Mouse (Mus musculus) G1E (cell line): ENCODE measurements around the gene Fcgrt. TPM values are rescaled to one million over a fixed set of nuclear protein-coding genes. Genes with fewer than 3 reads are reported as not detected.

ENCODE experiments used
- ATAC-seq: 2 replicates; pipeline ENCODE4 v1.8.0; 2016; ENCODE audit warnings: mild to moderate bottlenecking; ENCODE audit not compliant: insufficient number of reproducible peaks, poor library complexity, low FRiP score, severe bottlenecking; ENCODE audit errors: extremely low read depth
- DNase-seq: peaks from one replicate; pipeline ENCODE4 v3.0.0; 2012; ENCODE audit warnings: low spot score
- H3K27me3 ChIP-seq: 2 replicates; pipeline ENCODE4 v1.6.1; 2012; ENCODE audit warnings: mild to moderate bottlenecking, low read length, inconsistent platforms; ENCODE audit not compliant: insufficient read depth
- H3K36me3 ChIP-seq: replicated peaks from 2 replicates; pipeline ENCODE3; 2012; ENCODE audit warnings: mild to moderate bottlenecking, inconsistent platforms
- H3K4me1 ChIP-seq: 2 replicates; pipeline ENCODE4 v1.6.1; 2012; ENCODE audit warnings: low read depth, low read length, inconsistent platforms, mixed read lengths; ENCODE audit not compliant: insufficient read depth
- H3K4me3 ChIP-seq: 2 replicates; pipeline ENCODE4 v1.5.1; 2012; ENCODE audit warnings: low read depth, mild to moderate bottlenecking, inconsistent platforms, low read length, moderate library complexity, mixed read lengths
- H3K9me3 ChIP-seq: replicated peaks from 2 replicates; pipeline ENCODE4 v1.6.1; 2012; ENCODE audit warnings: inconsistent platforms
- CTCF ChIP-seq: IDR thresholded peaks from 2 replicates; pipeline ENCODE4 v1.5.1; 2012; ENCODE audit warnings: low read depth, low read length, inconsistent platforms, mixed read lengths
- GATA1 ChIP-seq: IDR thresholded peaks from 2 replicates; pipeline ENCODE4 v1.6.1; 2012; ENCODE audit warnings: borderline replicate concordance, low read length, inconsistent platforms, mixed read lengths
- GATA2 ChIP-seq: IDR thresholded peaks from 2 replicates; pipeline ENCODE4 v1.6.1; 2012; ENCODE audit warnings: low read depth, low read length, inconsistent platforms, borderline replicate concordance
- POLR2AphosphoS5 ChIP-seq: IDR thresholded peaks from 2 replicates; pipeline ENCODE4 v1.6.1; 2012; ENCODE audit warnings: low read depth, low read length, inconsistent platforms; ENCODE audit not compliant: insufficient replicate concordance
- TAL1 ChIP-seq: conservative IDR thresholded peaks from 2 replicates; pipeline ENCODE4 v1.6.1; 2012; ENCODE audit warnings: low read depth, low read length, inconsistent platforms, mixed read lengths
- polyA plus RNA-seq: library from polyadenylated mRNA; stranded (reverse); fragments of >175 nt; gene quantifications from 2 replicates; pipeline ENCODE4 v1.2.3, GENCODE M21; 2012
- total RNA-seq, 2 experiments: library from RNA; stranded (forward) in 1 of 2; stranded (reverse) in 1 of 2; fragments of 200-1000 nt in 1 of 2; fragments of >200 nt in 1 of 2; fragmentation: Nextera tagmentation in 1 of 2; gene quantifications; 2 replicates each; pipeline ENCODE4 v1.2.3; 2014 to 2017

The Fcgrt gene
- total and polyA plus RNA-seq, 3 experiments, result not detected

DNA sequence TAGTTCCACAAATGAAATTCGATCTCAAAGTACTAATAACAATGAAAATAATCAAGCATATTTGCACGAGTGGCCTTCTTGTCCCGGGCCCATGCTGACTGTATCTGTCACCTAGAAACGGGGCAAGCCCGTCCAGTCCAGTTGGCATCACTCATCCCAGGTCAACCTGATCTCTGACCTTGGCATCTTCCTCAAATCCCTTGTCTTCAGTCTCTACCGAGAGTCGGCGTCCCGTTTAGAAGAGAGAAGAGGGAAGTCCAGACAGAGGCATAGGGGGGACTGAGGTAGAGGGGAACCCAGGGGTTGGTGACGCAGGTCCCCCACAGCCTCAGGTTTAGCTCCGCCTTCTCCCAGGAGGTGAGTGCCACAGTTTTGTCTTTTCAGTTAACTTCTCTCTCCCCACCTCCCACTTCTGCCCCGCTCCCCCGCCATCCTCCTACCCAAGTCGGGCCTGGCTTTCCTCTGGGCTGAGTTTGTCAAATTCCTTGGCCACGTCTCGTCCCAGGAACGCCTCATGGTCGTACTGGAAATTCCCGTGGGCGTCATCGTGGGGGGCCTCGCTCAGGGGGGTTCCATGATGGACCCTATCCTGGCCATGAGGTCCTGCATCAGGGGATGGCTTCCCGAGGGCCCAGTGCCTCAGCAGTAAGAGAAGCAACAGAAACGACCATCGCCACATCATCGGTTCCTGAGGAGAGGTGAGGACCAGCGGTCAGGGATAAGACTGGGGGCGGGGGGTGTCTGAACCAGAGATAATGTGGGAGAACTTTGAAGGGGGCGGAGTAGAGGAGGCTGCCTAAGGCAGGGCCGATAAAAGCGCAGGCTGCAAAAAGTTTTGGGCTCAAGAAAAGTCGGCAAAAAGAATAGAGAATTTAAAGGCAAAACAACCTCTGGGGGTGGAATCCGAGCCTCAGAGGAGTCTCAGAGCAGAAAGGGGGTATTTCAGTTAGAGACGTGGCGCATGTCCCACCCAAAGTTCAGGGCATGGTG, 12.4 kb downstream of the Fcgrt start:
- no peaks in the 10 kb centered on the region for H3K9me3 ChIP-seq
- DNase-seq, result no peak
- no peaks in the 10 kb centered on the region for H3K36me3 ChIP-seq
- H3K27me3 ChIP-seq, result peaks cover 44% of the 10 kb centered on the region
- peaks cover 46% of the 10 kb centered on the region for H3K4me1 ChIP-seq
- TF ChIP-seq GATA1, result no peak
- no peak for TF ChIP-seq TAL1
- no peak for TF ChIP-seq POLR2AphosphoS5
- no peak for TF ChIP-seq GATA2
- TF ChIP-seq CTCF, result no peak
- no peak for ATAC-seq
- H3K4me3 ChIP-seq, result peak overlapping the region; percentile 56; the same call in 1 of the 2 replicates

GRCm38 (mm10) chr7:45090251-45090977, 13.2 kb downstream of the Fcgrt start:
- Histone ChIP-seq H3K4me3 (no peak overlapping the region), H3K27me3 (peaks cover 45% of the 10 kb centered on the region), H3K4me1 (peaks cover 49% of the 10 kb centered on the region), H3K9me3 (peaks cover 3% of the 10 kb centered on the region), H3K36me3 (no peaks in the 10 kb centered on the region)
- DNase-seq, result no peak
- ATAC-seq, result no peak
- no peak for TF ChIP-seq CTCF
- no peak for TF ChIP-seq TAL1
- TF ChIP-seq GATA1, result no peak
- no peak for TF ChIP-seq POLR2AphosphoS5
- TF ChIP-seq GATA2, result no peak

DNA sequence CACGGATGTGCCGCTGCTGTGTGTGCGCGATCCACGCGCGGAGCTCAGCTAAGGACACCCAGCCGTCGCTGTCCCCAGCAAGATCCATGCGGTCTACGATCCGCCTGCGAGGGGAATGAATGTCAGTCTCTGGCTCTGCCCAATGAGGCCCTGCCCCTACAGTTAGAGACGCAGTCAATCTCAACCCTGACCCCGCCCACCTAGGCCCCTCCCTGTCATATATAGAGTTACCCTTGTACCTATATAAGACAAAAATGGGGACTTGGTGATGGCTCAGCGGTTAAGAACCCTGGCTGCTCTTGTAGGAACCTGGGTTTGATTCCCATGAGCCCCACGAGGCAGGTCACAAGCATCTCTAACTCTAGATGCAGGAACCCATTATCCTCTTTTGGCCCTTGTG, 15.1 kb downstream of the Fcgrt start:
- H3K4me1 ChIP-seq, result peaks cover 38% of the 10 kb centered on the region
- no peak for TF ChIP-seq GATA1
- no peak for TF ChIP-seq TAL1
- no peak for TF ChIP-seq CTCF
- TF ChIP-seq POLR2AphosphoS5, result no peak
- TF ChIP-seq GATA2, result no peak
- peak overlapping the region; percentile 13; the same call in 1 of the 2 replicates for H3K4me3 ChIP-seq
- no peak for DNase-seq
- peaks cover 41% of the 10 kb centered on the region for H3K27me3 ChIP-seq
- H3K9me3 ChIP-seq, result peaks cover 3% of the 10 kb centered on the region
- ATAC-seq, result no peak
- H3K36me3 ChIP-seq, result no peaks in the 10 kb centered on the region

GRCm38 (mm10) chr7:45086084-45086483, 17.6 kb downstream of the Fcgrt start:
- ATAC-seq (no peak), DNase-seq (no peak)
- TF ChIP-seq CTCF, result peak; percentile 31; the same call in 1 of the 2 replicates
- TF ChIP-seq GATA1, result no peak
- Histone ChIP-seq H3K4me1 (peaks cover 38% of the 10 kb centered on the region), H3K36me3 (no peaks in the 10 kb centered on the region), H3K27me3 (peaks cover 29% of the 10 kb centered on the region), H3K9me3 (peaks cover 3% of the 10 kb centered on the region), H3K4me3 (no peak overlapping the region)

- Histone ChIP-seq H3K36me3 (peaks cover 7% of the 10 kb centered on the region), H3K9me3 (peaks cover 3% of the 10 kb centered on the region), H3K4me1 (peaks cover 37% of the 10 kb centered on the region), H3K27me3 (peaks cover 24% of the 10 kb centered on the region), H3K4me3 (peak overlapping the region; percentile 25; the same call in 1 of the 2 replicates)
- TF ChIP-seq TAL1 (no peak), CTCF (no peak), GATA1 (no peak), POLR2AphosphoS5 (no peak), GATA2 (no peak)
- ATAC-seq (no peak), DNase-seq (no peak)
These were observed 20.3 kb downstream of the Fcgrt start for GRCm38 (mm10) chr7:45083300-45083890.
